31 mouse cellular contexts compared by ENCODE assay signal in the genomic region with DNA sequence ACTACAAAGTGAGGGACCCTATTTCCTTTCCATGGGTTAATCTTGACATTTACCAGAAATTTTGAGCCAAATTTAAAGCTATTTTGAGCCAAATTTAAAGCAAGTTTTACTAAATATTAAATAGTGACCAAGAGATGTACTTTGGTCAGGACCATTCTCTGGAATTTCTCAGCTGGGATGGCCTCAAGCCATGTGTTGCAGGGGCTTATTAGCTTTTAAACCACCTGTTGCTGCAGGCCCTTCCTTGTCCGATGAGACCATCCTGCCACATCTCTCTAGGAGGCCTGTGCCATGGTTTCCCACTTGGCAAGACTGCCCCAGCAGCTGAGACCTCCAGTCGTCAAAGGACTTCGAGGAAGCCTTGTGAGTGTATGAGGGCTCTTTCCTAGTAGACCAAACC.
"Had no signal": no experiment of that assay in that cellular context is flagged by ENCODE, and none has a peak within 500 bp of the region (broad histone marks: within the 10 kb centered on the region; RNA-seq: fewer than 3 reads in every experiment).

No protein-coding gene starts in this region.

- DNase-seq: heart, adult 2 months; heart, postnatal 10 days; heart, postnatal 14 days; heart, postnatal 36 days; heart, postnatal 4 days; kidney, adult 11 months; kidney, adult 18-20 months; kidney, postnatal 10 days; kidney, postnatal 14 days; kidney, postnatal 25 days; layer of hippocampus, adult 9-11 months; layer of hippocampus, postnatal 36 days had no signal

- H3K27me3 ChIP-seq: heart, embryonic 12.5 days; heart, embryonic 13.5 days; heart, embryonic 15.5 days; hindbrain, embryonic 12.5 days; hindbrain, embryonic 13.5 days; hindbrain, embryonic 15.5 days; intestine, embryonic 15.5 days; kidney, embryonic 15.5 days had no signal

- H3K4me3 ChIP-seq: heart, adult 2 months; heart, embryonic 12.5 days; heart, embryonic 13.5 days; heart, embryonic 15.5 days; hindbrain, embryonic 10.5 days; hindbrain, embryonic 12.5 days; hindbrain, embryonic 13.5 days; hindbrain, embryonic 15.5 days; intestine, embryonic 15.5 days; kidney, embryonic 15.5 days; layer of hippocampus, adult 2 months; left cerebral cortex, adult 2 months had no signal

- H3K4me2 ChIP-seq: heart, embryonic 11.5 days; heart, embryonic 12.5 days; heart, embryonic 13.5 days; heart, embryonic 15.5 days; hindbrain, embryonic 12.5 days; hindbrain, embryonic 13.5 days; hindbrain, embryonic 14.5 days; hindbrain, embryonic 15.5 days; intestine, embryonic 15.5 days; kidney, embryonic 15.5 days had no signal

- H3K9me3 ChIP-seq: heart, embryonic 12.5 days; heart, embryonic 13.5 days; heart, embryonic 15.5 days; hindbrain, embryonic 10.5 days; hindbrain, embryonic 12.5 days; hindbrain, embryonic 13.5 days; hindbrain, embryonic 15.5 days; intestine, embryonic 15.5 days; kidney, embryonic 15.5 days had no signal

- H3K27ac ChIP-seq: heart, adult 2 months; heart, embryonic 13.5 days; heart, embryonic 15.5 days; hindbrain, embryonic 10.5 days; hindbrain, embryonic 12.5 days; hindbrain, embryonic 13.5 days; hindbrain, embryonic 14.5 days; hindbrain, embryonic 15.5 days; hindbrain, postnatal 0 days; intestine, embryonic 15.5 days; kidney, embryonic 15.5 days; kidney, postnatal 0 days; layer of hippocampus, adult 2 months; left cerebral cortex, adult 2 months had no signal

- H3K36me3 ChIP-seq: heart, embryonic 12.5 days; heart, embryonic 13.5 days; heart, embryonic 15.5 days; hindbrain, embryonic 10.5 days; hindbrain, embryonic 12.5 days; hindbrain, embryonic 13.5 days; hindbrain, embryonic 15.5 days; intestine, embryonic 15.5 days; kidney, embryonic 15.5 days had no signal

- ATAC-seq: hindbrain, embryonic 16.5 days; hindbrain, postnatal 0 days; inflammation-experienced regulatory T-cells, adult 6 months; intestine, embryonic 15.5 days; intestine, embryonic 16.5 days; intestine, postnatal 0 days had no signal

- H3K4me1 ChIP-seq: heart, embryonic 15.5 days; hindbrain, embryonic 10.5 days; hindbrain, embryonic 12.5 days; hindbrain, embryonic 13.5 days; hindbrain, embryonic 15.5 days; intestine, embryonic 15.5 days; kidney, embryonic 15.5 days had no signal

- H3K9ac ChIP-seq: heart, embryonic 12.5 days; heart, embryonic 13.5 days; heart, embryonic 15.5 days; hindbrain, embryonic 12.5 days; hindbrain, embryonic 13.5 days; hindbrain, embryonic 14.5 days; hindbrain, embryonic 15.5 days; intestine, embryonic 15.5 days; kidney, embryonic 15.5 days had no signal
